Mouse (Mus musculus) forebrain, embryonic 10.5 days (tissue): Measurements from ENCODE around the gene Rere. TPM values are rescaled to one million over a fixed set of nuclear protein-coding genes. Genes with fewer than 3 reads are reported as not detected.
A peak's percentile ranks its signal among the peaks of the same experiment; 100 is the strongest.

Source experiments
- DNase-seq: peaks from one replicate; pipeline ENCODE4 v3.0.0-alpha.2; 2017; ENCODE audit warnings: low spot score; ENCODE audit errors: extremely low spot score
- H3K27ac ChIP-seq: fragments of 300-500 bp; sonication (generic); 2 replicates; pipeline ENCODE4 v1.5.1; 2016; ENCODE audit warnings: mild to moderate bottlenecking
- H3K27me3 ChIP-seq: fragments of 300-500 bp; sonication (generic); 2 replicates; pipeline ENCODE4 v1.6.1; 2016; ENCODE audit warnings: mild to moderate bottlenecking; ENCODE audit not compliant: poor library complexity, severe bottlenecking
- H3K36me3 ChIP-seq: fragments of 300-500 bp; sonication (generic); replicated peaks from 2 replicates; pipeline ENCODE4 v1.6.1; 2016; ENCODE audit warnings: mild to moderate bottlenecking, moderate library complexity
- H3K4me1 ChIP-seq: fragments of 300-500 bp; sonication (generic); 2 replicates; pipeline ENCODE4 v1.6.1; 2016
- H3K4me3 ChIP-seq: fragments of 300-500 bp; sonication (generic); 2 replicates; pipeline ENCODE4 v1.5.1; 2016; ENCODE audit warnings: mild to moderate bottlenecking, moderate library complexity
- H3K9me3 ChIP-seq: fragments of 300-500 bp; sonication (generic); 2 replicates; pipeline ENCODE4 v1.6.1; 2016; ENCODE audit warnings: mild to moderate bottlenecking, moderate library complexity
- WGBS: fragments of 180-500 bp; shearing (Covaris S2); methylation state at CpG from one replicate; pipeline ENCODE4 v1.1.7; 2016; 5-methylcytosine and 5-hydroxymethylcytosine counted together
- polyA plus RNA-seq: library from polyadenylated mRNA; unstranded; fragments of >200 nt; fragmentation: Nextera tagmentation; extraction: Ambion mirVana; gene quantifications from 2 replicates; pipeline ENCODE4 v1.2.1, GENCODE M21; 2016

Rere gene
- polyA plus RNA-seq, 1 experiment from 2014 or later = 31.1 TPM

DNA sequence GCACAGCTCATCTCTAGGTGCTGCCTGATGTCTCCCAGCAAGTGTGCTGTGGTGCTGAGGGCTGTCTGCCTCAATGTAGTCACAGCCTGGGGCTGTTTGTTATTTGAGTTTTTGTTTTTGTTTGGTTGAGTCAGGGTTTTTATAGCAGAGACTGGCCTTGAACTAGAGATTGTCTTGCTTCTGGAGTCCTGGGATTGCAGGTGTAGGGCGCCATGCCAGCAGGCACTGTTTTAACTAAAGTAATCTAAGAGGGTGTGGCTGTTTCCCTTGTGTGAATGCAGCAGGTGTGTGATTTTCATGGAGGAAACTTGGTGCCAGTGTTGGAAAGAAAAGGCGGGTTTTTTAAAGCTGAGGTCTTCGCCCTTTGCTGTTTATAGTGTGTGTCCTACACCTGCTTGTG lies 296.6 kb downstream of the Rere start:
- no peak overlapping the region for H3K27ac ChIP-seq

DNA sequence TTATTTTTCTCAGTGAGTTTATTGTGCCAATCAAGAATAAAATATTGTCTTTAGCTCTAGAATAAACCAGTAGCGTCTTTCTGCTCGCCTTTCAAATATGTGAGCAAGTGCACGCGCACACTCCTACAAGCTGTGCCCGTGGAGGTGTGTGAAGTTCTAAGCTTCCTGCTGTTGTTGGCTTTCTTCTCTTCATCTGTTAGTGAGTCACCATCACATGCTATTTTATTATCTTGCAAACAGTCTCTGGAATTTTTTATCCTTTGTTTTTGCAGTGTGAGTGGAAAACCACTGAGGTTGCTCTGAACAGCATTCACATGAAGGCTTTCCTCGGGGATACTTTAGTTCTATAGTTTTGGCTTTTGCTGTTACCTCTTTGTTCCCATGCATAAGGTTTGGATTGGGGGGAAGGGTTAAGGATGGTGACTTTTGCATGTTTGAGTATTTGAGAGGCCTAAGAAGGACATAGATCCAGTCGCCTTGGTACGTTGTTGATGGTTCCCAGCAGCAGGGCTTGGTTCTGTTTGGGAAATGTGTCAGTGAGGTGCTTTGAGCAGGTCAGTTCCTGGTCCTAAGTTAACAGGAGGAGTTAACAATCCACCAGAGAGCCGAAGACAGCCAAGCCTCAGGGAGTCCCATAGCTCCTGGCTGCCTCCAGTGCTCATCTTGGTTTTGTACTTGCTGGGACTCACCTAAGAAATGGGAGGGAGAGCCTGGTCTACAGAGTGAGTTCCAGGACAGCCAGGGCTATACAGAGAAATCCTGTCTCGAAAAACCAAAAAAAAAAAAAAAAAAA lies 300.7 kb downstream of the Rere start:
- Histone ChIP-seq H3K27ac (no peak overlapping the region), H3K36me3 (peaks cover 16% of the 10 kb centered on the region), H3K9me3 (no peaks in the 10 kb centered on the region), H3K4me1 (peaks cover 29% of the 10 kb centered on the region), H3K27me3 (no peaks in the 10 kb centered on the region), H3K4me3 (no peak overlapping the region)
- WGBS = 87% methylated on average over 10 of the region's 10 CpGs
- no peak for DNase-seq

More for the DNA sequence above, 296.6 kb downstream of the Rere start:
- H3K36me3 ChIP-seq = peaks cover 52% of the 10 kb centered on the region
- H3K4me1 ChIP-seq = peaks cover 14% of the 10 kb centered on the region
- no peaks in the 10 kb centered on the region for H3K9me3 ChIP-seq
- no peak overlapping the region for H3K4me3 ChIP-seq
- no peaks in the 10 kb centered on the region for H3K27me3 ChIP-seq
- DNase-seq = no peak
- 95% methylated on average over 3 of the region's 3 CpGs for WGBS

DNA sequence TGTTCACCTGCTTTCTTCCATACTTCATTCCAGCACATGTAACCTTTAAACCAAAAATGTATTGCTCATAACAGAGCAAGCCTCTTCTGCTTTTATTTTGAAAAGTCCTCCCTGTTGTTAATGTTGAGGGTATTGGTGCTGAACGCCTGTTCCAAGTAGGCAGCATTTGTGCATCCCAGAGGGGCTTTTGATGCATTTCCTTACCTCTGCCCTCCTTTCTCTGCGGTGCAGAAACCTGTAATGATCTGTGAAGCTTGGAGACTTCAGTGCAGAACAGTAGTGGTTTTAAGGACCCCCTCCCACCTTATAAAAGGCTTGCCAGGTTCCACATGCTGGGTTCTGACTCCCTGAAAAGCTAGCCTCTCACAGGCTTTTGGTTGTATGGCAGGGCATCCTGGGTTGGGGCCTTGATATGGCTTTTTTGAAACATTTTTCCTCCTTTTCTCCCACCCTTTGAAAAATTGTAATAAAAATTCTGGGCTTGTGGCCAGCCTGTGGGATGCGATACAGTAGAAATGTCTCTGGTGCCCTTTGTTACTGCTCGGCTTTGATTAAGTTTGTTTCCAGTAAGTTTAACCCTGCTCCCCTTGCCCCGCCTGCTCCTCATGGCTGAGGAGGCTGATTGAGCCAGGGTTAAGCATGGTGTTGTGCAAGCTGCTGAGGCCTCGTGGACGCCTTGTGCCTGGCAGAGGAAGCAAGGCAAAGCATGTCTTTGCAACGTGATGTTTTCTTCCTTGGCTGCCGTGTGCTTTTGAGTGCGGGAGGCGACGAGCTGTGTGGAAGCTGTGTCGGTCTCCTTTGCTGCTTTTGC lies 301.7 kb downstream of the Rere start:
- 77% methylated on average over 13 of the region's 13 CpGs for WGBS

DNA sequence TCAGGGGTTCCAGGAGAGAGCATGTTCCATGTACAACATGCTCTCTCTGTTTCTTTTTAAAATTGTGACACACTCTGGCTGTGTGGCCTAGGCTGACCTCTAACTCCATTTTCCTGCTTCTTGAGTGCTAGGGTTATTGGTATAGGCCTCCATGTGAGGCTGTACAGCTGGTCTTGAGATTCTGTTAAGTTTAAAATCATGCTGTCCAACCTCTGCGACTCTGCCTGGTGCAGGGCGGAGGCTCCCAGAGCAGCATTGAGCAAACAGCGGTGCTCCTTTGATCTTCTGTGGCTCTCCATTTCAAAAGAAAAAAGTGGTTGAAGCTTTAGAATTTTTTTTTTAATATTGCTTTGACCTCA lies 302.3 kb downstream of the Rere start:
- no peaks in the 10 kb centered on the region for H3K27me3 ChIP-seq
- 77% methylated on average over 3 of the region's 3 CpGs for WGBS
- H3K4me1 ChIP-seq = peaks cover 31% of the 10 kb centered on the region
- no peak overlapping the region for H3K4me3 ChIP-seq
- peaks cover 8% of the 10 kb centered on the region for H3K36me3 ChIP-seq
- DNase-seq = no peak
- H3K9me3 ChIP-seq = no peaks in the 10 kb centered on the region
- peak overlapping the region; percentile 65 for H3K27ac ChIP-seq

More for the DNA sequence above, 301.7 kb downstream of the Rere start:
- Histone ChIP-seq H3K27me3 (no peaks in the 10 kb centered on the region), H3K4me1 (peaks cover 31% of the 10 kb centered on the region), H3K36me3 (peaks cover 8% of the 10 kb centered on the region), H3K27ac (peak overlapping the region; percentile 65), H3K4me3 (no peak overlapping the region), H3K9me3 (no peaks in the 10 kb centered on the region)
- DNase-seq = no peak

DNA sequence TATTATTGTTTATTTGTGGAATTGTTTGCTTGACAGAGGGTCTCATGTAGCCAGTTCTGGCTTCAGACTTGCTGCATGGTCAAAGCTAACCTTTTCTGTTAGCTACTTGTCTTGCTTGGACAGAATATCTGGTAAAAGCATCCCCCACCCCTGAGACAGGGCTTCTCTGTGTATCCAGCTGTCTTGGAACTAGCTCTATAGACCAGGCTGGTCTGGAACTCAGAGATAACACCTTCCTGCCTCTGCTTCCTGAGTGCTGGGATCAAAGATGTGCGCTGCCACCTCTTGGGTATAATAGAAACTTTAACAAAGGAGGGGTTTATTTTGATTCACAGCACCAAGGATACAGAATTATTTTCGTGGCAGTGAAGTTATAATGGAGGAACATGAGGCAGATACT lies 304.4 kb downstream of the Rere start:
- H3K27ac ChIP-seq = no peak overlapping the region
- peaks cover 5% of the 10 kb centered on the region for H3K36me3 ChIP-seq
- no peaks in the 10 kb centered on the region for H3K9me3 ChIP-seq
- no peak for DNase-seq
- H3K4me1 ChIP-seq = peaks cover 42% of the 10 kb centered on the region
- 93% methylated on average over 2 of the region's 2 CpGs for WGBS
- H3K4me3 ChIP-seq = no peak overlapping the region
- H3K27me3 ChIP-seq = no peaks in the 10 kb centered on the region

DNA sequence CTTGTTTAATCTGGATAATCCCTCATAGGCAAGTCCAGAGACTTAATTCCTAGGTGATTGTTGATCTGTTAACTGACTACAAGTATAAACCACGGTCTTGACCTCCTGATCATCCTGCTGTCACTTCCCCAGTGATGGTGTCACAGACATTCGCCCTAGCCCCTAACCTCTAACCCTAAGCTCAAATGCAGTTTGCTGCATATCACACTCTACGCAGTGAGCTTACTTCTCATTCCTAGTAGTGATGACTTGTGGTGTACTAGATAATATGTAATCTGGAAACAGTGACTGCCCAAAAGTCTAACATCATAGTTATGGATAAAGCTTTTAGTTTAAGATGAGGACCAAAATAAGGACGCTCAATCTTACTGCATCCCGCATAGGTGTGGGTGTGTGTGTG lies 304.8 kb downstream of the Rere start:
- Histone ChIP-seq H3K4me3 (no peak overlapping the region), H3K36me3 (peaks cover under 1% of the 10 kb centered on the region), H3K9me3 (no peaks in the 10 kb centered on the region), H3K27ac (no peak overlapping the region), H3K27me3 (no peaks in the 10 kb centered on the region), H3K4me1 (peaks cover 46% of the 10 kb centered on the region)
- DNase-seq = no peak
- WGBS = 92% methylated on average over 5 of the region's 5 CpGs

DNA sequence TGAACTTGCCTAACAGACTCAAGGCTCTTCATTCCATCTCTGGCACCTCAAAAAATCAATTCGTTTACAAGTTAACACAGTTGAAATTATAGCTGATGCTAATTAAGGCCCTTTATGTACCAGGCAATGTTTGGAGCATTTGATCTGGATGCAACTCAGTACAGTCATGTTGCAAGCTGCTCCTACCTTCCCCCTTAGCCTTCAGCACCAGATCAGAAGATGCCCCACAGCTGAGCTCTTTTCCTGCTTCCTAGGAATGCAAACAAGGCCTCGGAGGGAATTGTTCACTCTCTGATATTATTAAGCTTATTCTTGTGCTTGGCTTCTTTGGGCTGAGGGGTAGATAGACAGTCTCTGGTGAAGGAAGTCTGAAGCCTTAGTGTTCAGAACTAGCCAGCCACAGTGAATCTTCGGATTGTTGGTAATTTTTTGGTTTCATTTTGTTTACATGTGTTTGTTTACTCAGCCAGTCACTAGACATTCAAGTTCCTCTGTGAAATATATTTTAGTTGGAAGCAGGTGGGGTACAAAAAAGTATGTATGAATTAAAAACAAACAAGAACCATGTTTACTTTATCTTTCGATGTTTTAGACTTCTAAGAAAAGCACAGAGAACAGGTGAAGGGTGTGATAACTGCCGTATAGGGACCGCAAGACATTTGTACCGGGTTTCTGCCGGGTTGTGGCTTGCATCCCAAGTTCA lies 306.3 kb downstream of the Rere start:
- H3K4me1 ChIP-seq = peaks cover 46% of the 10 kb centered on the region
- 92% methylated on average over 8 of the region's 8 CpGs for WGBS
- no peaks in the 10 kb centered on the region for H3K36me3 ChIP-seq

DNA sequence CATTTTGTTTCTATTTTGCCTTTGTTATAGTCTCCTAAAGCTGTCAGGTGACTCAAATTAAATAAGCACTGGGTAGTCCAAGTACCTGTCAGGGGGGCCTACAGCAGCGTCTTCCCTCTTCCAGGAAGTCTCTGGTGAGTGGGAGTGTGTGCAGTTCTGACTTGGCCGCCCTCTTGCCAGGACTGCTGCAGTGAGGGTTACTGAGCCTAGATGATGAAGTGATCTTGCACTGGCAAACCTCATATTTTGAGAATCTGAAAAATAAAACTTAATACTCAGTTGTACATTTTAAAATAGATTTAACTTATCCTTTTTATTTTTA lies 306.8 kb downstream of the Rere start:
- peaks cover 41% of the 10 kb centered on the region for H3K4me1 ChIP-seq
- no peaks in the 10 kb centered on the region for H3K36me3 ChIP-seq
- WGBS = 88% methylated on average over 2 of the region's 2 CpGs
- no peaks in the 10 kb centered on the region for H3K27me3 ChIP-seq
- H3K9me3 ChIP-seq = no peaks in the 10 kb centered on the region
- H3K27ac ChIP-seq = no peak overlapping the region
- no peak for DNase-seq
- no peak overlapping the region for H3K4me3 ChIP-seq

More for the DNA sequence above, 306.3 kb downstream of the Rere start:
- Histone ChIP-seq H3K9me3 (no peaks in the 10 kb centered on the region), H3K27ac (no peak overlapping the region), H3K4me3 (no peak overlapping the region), H3K27me3 (no peaks in the 10 kb centered on the region)
- DNase-seq = no peak

DNA sequence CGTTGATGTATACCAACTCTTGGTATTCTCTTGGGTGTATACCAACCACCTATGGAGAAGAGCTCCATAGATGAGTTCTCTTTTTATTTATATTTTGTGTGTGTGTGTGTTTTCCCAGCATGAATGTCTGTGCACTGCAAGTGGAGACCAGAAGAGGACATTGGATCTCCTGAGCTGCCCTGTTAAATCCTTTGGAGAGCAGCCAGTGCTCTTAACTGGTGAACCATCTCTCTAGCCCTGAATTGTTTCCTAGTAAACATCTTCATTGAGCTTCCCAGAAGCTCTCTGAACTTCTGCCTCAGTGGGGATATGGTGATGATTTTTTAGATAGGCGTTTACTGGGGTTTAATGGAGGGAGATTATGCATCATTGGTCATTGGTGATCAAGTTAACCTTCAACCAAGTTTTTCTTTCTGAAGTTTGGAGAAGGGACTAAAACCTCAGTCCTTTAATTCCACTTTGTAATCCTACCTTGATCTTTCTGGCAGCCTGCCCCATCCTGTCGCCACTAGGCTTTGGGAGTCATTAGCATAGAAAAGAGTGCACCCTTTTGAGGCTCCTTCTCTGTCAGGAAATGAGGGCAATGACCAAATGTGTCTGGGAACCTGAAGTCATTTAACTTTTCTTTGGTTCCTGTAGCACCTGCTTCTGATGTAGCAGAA lies 309.3 kb downstream of the Rere start:
- H3K27me3 ChIP-seq = no peaks in the 10 kb centered on the region
- no peak overlapping the region for H3K27ac ChIP-seq
- H3K9me3 ChIP-seq = no peaks in the 10 kb centered on the region
- H3K4me1 ChIP-seq = peaks cover 35% of the 10 kb centered on the region
- 47% methylated on average over 3 of the region's 3 CpGs for WGBS
- H3K36me3 ChIP-seq = no peaks in the 10 kb centered on the region
- no peak for DNase-seq
- H3K4me3 ChIP-seq = no peak overlapping the region

DNA sequence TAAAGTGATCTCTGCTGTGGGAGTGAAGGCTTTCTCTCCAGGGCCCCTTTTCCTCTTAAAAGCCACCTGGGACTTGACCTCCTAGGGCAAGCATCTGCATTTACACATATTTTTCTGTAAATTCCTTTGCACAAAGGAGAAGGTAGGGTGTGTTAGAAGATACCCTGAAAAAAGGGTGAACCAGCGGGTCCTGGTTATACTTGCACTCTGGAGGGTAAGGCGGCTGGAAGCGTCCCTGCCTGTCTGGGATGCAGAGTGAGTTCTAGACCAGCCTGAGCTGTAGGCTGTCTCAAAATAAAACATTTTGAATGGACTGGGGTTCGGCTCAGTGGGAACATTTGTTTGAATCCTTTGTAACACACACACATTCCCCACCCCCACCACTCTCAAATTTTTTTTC lies 310.2 kb downstream of the Rere start:
- H3K36me3 ChIP-seq = no peaks in the 10 kb centered on the region; the same call in 1 of the 2 replicates
- H3K4me1 ChIP-seq = peaks cover 35% of the 10 kb centered on the region
- H3K9me3 ChIP-seq = no peaks in the 10 kb centered on the region
- no peak overlapping the region for H3K4me3 ChIP-seq
- DNase-seq = no peak
- WGBS = 69% methylated on average over 4 of the region's 4 CpGs
- H3K27ac ChIP-seq = 0 out of 2 replicates have a peak overlapping the region, but pooled peaks have one; percentile 2
- no peaks in the 10 kb centered on the region for H3K27me3 ChIP-seq

DNA sequence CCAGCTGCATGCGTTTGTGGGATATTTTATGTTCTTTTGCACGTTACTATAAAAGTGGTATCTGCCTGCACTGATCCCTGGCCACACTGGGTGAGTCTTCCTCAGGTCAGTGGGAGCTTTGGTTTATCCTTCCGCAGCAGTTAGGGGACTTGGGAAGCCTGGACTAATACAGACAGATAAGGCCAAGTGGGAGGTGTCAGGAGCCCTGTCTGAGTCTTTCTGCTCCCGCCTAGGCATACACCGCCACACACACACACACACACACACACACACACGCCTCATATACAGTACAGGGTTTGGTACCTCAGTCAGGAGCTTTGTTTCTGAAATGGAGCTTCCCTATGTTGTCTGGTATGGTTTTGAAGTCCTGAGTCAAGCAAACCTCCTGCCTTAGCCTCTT lies 310.6 kb downstream of the Rere start:
- H3K9me3 ChIP-seq = no peaks in the 10 kb centered on the region
- no peak overlapping the region for H3K27ac ChIP-seq
- no peak overlapping the region for H3K4me3 ChIP-seq
- peaks cover 2% of the 10 kb centered on the region; the same call in 1 of the 2 replicates for H3K36me3 ChIP-seq
- DNase-seq = no peak
- H3K27me3 ChIP-seq = no peaks in the 10 kb centered on the region
- 93% methylated on average over 6 of the region's 6 CpGs for WGBS
- peaks cover 32% of the 10 kb centered on the region for H3K4me1 ChIP-seq

DNA sequence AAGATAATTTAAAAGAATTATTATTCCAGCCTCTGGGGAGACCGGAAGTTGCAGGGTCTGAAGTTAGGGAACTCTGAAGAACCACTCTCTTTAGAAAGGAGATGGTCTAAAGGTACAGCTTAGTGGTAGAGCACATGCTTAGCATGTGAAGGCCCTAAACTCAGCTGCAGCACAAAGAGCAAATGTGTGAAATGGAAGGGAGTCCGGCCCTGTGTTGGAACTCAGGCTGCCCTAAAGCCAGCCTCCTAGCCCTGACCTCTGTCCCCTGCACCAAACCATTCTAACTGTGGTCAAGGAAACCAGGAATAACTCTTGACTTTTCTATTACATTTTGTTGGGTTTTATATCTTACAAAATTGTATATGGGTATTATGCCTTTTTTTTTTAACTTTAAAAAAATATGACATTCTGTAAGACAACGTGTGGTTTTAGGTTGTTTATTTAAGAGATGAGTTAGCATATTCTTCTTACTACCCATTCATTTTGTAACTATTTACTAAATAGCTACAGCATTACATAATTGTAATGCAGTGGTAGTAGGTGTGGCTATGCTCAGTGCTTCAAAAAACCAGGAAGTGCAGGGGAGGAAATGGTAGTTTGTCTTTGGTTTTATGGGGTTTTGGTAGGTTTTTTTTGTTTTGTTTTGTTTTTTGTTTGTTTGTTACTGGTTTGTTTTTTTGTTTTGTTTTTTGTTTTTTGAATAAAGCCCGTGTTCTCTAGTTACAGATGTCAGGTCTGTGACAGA lies 312.2 kb downstream of the Rere start:
- no peaks in the 10 kb centered on the region for H3K9me3 ChIP-seq
- no peak overlapping the region for H3K27ac ChIP-seq
- H3K4me3 ChIP-seq = no peak overlapping the region
- peaks cover 29% of the 10 kb centered on the region for H3K4me1 ChIP-seq
- no peak for DNase-seq
- no peaks in the 10 kb centered on the region for H3K27me3 ChIP-seq
- peaks cover 2% of the 10 kb centered on the region for H3K36me3 ChIP-seq
- 89% methylated on average over 4 of the region's 4 CpGs for WGBS
